Mouse (Mus musculus): Measurements from ENCODE around the gene Rbm14. TPM values are rescaled to one million over a fixed set of nuclear protein-coding genes. Genes with fewer than 3 reads are reported as not detected.
A peak's percentile ranks its signal among the peaks of the same experiment; 100 is the strongest.

Gene Rbm14
- 59.8 and 64.5 TPM in 2 replicates for polyA plus RNA-seq (2016; fragmentation: Nextera tagmentation; extraction: Ambion mirVana)

GRCm38 (mm10) chr19:4811063-4811908, at the start of gene Rbm14, which contains the start of gene Gm21992:
Gene Rbm14, minus strand, starts transcription at chr19:4811634.
Gene Gm21992, minus strand, starts transcription at chr19:4811612.
- peak; percentile 99 for ATAC-seq (ENCODE audit: insufficient number of reproducible peaks, low FRiP score)
- no peaks in the 10 kb centered on the region for H3K27me3 ChIP-seq (replicated peaks)
- H3K4me3 ChIP-seq: peak within 1 kb of the TSS; percentile 81
- H3K4me1 ChIP-seq (replicated peaks): peaks cover 22% of the 10 kb centered on the region
- H3K9ac ChIP-seq: peak within 1 kb of the TSS; percentile 92
- H3K36me3 ChIP-seq: peaks cover 4% of the 10 kb centered on the region; the same call in 1 of the 2 replicates
- peak within 1 kb of the TSS; percentile 83 for H3K4me2 ChIP-seq
- under 1% methylated on average over 83 of the region's 83 CpGs for WGBS
- peak within 1 kb of the TSS; percentile 93 for H3K27ac ChIP-seq (ENCODE audit: poor library complexity, severe bottlenecking)
- no peaks in the 10 kb centered on the region for H3K9me3 ChIP-seq (replicated peaks)

- H3K36me3 ChIP-seq: 0 out of 2 replicates have a peak, but pooled peaks cover 10% of the 10 kb centered on the region
- ATAC-seq (ENCODE audit: insufficient number of reproducible peaks, low FRiP score): peak; percentile 63
- no peak overlapping the region for H3K4me2 ChIP-seq
- H3K27ac ChIP-seq (ENCODE audit: poor library complexity, severe bottlenecking): no peak overlapping the region
- 47% methylated on average over 6 of the region's 6 CpGs for WGBS
- H3K9me3 ChIP-seq (replicated peaks): no peaks in the 10 kb centered on the region
- H3K27me3 ChIP-seq (replicated peaks): peaks cover 29% of the 10 kb centered on the region
- peaks cover 9% of the 10 kb centered on the region; the same call in 1 of the 2 replicates for H3K4me1 ChIP-seq (replicated peaks)
- H3K4me3 ChIP-seq: no peak overlapping the region
- H3K9ac ChIP-seq: no peak overlapping the region
These were observed 47.6 kb upstream of the Rbm14 start for GRCm38 (mm10) chr19:4859081-4859480.

- H3K9ac ChIP-seq: no peak overlapping the region
- H3K27me3 ChIP-seq (replicated peaks): peaks cover 20% of the 10 kb centered on the region
- H3K4me2 ChIP-seq: peak overlapping the region; percentile 96
- WGBS: 84% methylated on average over 4 of the region's 4 CpGs
- no peaks in the 10 kb centered on the region for H3K9me3 ChIP-seq (replicated peaks)
- peaks cover 9% of the 10 kb centered on the region; the same call in 1 of the 2 replicates for H3K4me1 ChIP-seq (replicated peaks)
- peak overlapping the region; percentile 59; the same call in 1 of the 2 replicates for H3K4me3 ChIP-seq
- H3K27ac ChIP-seq (ENCODE audit: poor library complexity, severe bottlenecking): no peak overlapping the region
- H3K36me3 ChIP-seq: 0 out of 2 replicates have a peak, but pooled peaks cover 7% of the 10 kb centered on the region
- ATAC-seq (ENCODE audit: insufficient number of reproducible peaks, low FRiP score): no peak
These were observed 44.5 kb upstream of the Rbm14 start for GRCm38 (mm10) chr19:4855951-4856350.

- Histone ChIP-seq H3K9ac (peak overlapping the region; percentile 73), H3K4me1 (replicated peaks) (peaks cover 9% of the 10 kb centered on the region; the same call in 1 of the 2 replicates), H3K27me3 (replicated peaks) (peaks cover 24% of the 10 kb centered on the region), H3K27ac (ENCODE audit: poor library complexity, severe bottlenecking) (peak overlapping the region; percentile 48; the same call in 1 of the 2 replicates), H3K36me3 (0 out of 2 replicates have a peak, but pooled peaks cover 7% of the 10 kb centered on the region), H3K4me2 (peak overlapping the region; percentile 96), H3K9me3 (replicated peaks) (no peaks in the 10 kb centered on the region), H3K4me3 (peak overlapping the region; percentile 59)
- WGBS: 4% methylated on average over 14 of the region's 14 CpGs
- no peak for ATAC-seq (ENCODE audit: insufficient number of reproducible peaks, low FRiP score)
These were observed 44.0 kb upstream of the Rbm14 start for GRCm38 (mm10) chr19:4855470-4855820.

- peaks cover 9% of the 10 kb centered on the region; the same call in 1 of the 2 replicates for H3K4me1 ChIP-seq (replicated peaks)
- peak within 1 kb of the TSS; percentile 73 for H3K9ac ChIP-seq
- 0 out of 2 replicates have a peak, but pooled peaks cover 7% of the 10 kb centered on the region for H3K36me3 ChIP-seq
- H3K4me3 ChIP-seq: peak within 1 kb of the TSS; percentile 59
- peak; percentile 77 for ATAC-seq (ENCODE audit: insufficient number of reproducible peaks, low FRiP score)
- H3K9me3 ChIP-seq (replicated peaks): no peaks in the 10 kb centered on the region
- peak within 1 kb of the TSS; percentile 48; the same call in 1 of the 2 replicates for H3K27ac ChIP-seq (ENCODE audit: poor library complexity, severe bottlenecking)
- peak within 1 kb of the TSS; percentile 96 for H3K4me2 ChIP-seq
- H3K27me3 ChIP-seq (replicated peaks): peaks cover 27% of the 10 kb centered on the region
- WGBS: 4% methylated on average over 45 of the region's 45 CpGs
These were observed 43.4 kb upstream of the Rbm14 start, which contains the start of gene Ctsf for GRCm38 (mm10) chr19:4854552-4855469. Gene Ctsf, plus strand, starts transcription at chr19:4855130.

- ATAC-seq (ENCODE audit: insufficient number of reproducible peaks, low FRiP score): no peak
- peaks cover 5% of the 10 kb centered on the region; the same call in 1 of the 2 replicates for H3K4me1 ChIP-seq (replicated peaks)
- no peaks in the 10 kb centered on the region for H3K9me3 ChIP-seq (replicated peaks)
- H3K4me3 ChIP-seq: no peak overlapping the region
- no peak overlapping the region for H3K27ac ChIP-seq (ENCODE audit: poor library complexity, severe bottlenecking)
- H3K36me3 ChIP-seq: no peaks in the 10 kb centered on the region
- peaks cover 15% of the 10 kb centered on the region for H3K27me3 ChIP-seq (replicated peaks)
- H3K9ac ChIP-seq: no peak overlapping the region
- H3K4me2 ChIP-seq: no peak overlapping the region
- 46% methylated on average over 5 of the region's 5 CpGs for WGBS
These were observed 38.8 kb upstream of the Rbm14 start for GRCm38 (mm10) chr19:4850281-4850680.

- no peaks in the 10 kb centered on the region for H3K9me3 ChIP-seq (replicated peaks)
- peaks cover 4% of the 10 kb centered on the region; the same call in 1 of the 2 replicates for H3K4me1 ChIP-seq (replicated peaks)
- no peak overlapping the region for H3K4me2 ChIP-seq
- no peak overlapping the region for H3K27ac ChIP-seq (ENCODE audit: poor library complexity, severe bottlenecking)
- no peak for ATAC-seq (ENCODE audit: insufficient number of reproducible peaks, low FRiP score)
- peaks cover 15% of the 10 kb centered on the region for H3K27me3 ChIP-seq (replicated peaks)
- H3K36me3 ChIP-seq: no peaks in the 10 kb centered on the region
- H3K4me3 ChIP-seq: no peak overlapping the region
- WGBS: 41% methylated on average over 4 of the region's 4 CpGs
- no peak overlapping the region for H3K9ac ChIP-seq
These were observed 38.4 kb upstream of the Rbm14 start for GRCm38 (mm10) chr19:4849800-4850199.

GRCm38 (mm10) chr19:4847490-4847889, 36.1 kb upstream of the Rbm14 start:
- Histone ChIP-seq H3K9me3 (replicated peaks) (no peaks in the 10 kb centered on the region), H3K9ac (no peak overlapping the region), H3K27ac (ENCODE audit: poor library complexity, severe bottlenecking) (no peak overlapping the region), H3K4me1 (replicated peaks) (no peaks in the 10 kb centered on the region), H3K36me3 (no peaks in the 10 kb centered on the region), H3K4me3 (no peak overlapping the region), H3K4me2 (no peak overlapping the region), H3K27me3 (replicated peaks) (peaks cover 22% of the 10 kb centered on the region)
- no peak for ATAC-seq (ENCODE audit: insufficient number of reproducible peaks, low FRiP score)
- whole genome bisulfite sequencing: 28% methylated on average over 7 of the region's 7 CpGs

GRCm38 (mm10) chr19:4845846-4846245, 34.4 kb upstream of the Rbm14 start:
- no peak for ATAC-seq (ENCODE audit: insufficient number of reproducible peaks, low FRiP score)
- no peaks in the 10 kb centered on the region for H3K4me1 ChIP-seq (replicated peaks)
- 46% methylated on average over 2 of the region's 2 CpGs for WGBS
- H3K4me2 ChIP-seq: no peak overlapping the region
- no peak overlapping the region for H3K4me3 ChIP-seq
- peaks cover 37% of the 10 kb centered on the region for H3K27me3 ChIP-seq (replicated peaks)
- no peak overlapping the region for H3K27ac ChIP-seq (ENCODE audit: poor library complexity, severe bottlenecking)
- no peaks in the 10 kb centered on the region for H3K9me3 ChIP-seq (replicated peaks)
- H3K36me3 ChIP-seq: no peaks in the 10 kb centered on the region
- H3K9ac ChIP-seq: no peak overlapping the region

- Histone ChIP-seq H3K27me3 (replicated peaks) (peaks cover 36% of the 10 kb centered on the region), H3K36me3 (no peaks in the 10 kb centered on the region), H3K27ac (ENCODE audit: poor library complexity, severe bottlenecking) (no peak overlapping the region), H3K4me2 (no peak overlapping the region), H3K9ac (no peak overlapping the region), H3K9me3 (replicated peaks) (no peaks in the 10 kb centered on the region), H3K4me1 (replicated peaks) (peaks cover 15% of the 10 kb centered on the region), H3K4me3 (no peak overlapping the region)
- 56% methylated on average over 2 of the region's 2 CpGs for WGBS
- ATAC-seq (ENCODE audit: insufficient number of reproducible peaks, low FRiP score): no peak
These were observed 31.2 kb upstream of the Rbm14 start for GRCm38 (mm10) chr19:4842611-4843010.
